Mouse (Mus musculus): Measurements from ENCODE around the gene Med26. TPM values are rescaled to one million over a fixed set of nuclear protein-coding genes. Genes with fewer than 3 reads are reported as not detected.
A peak's percentile ranks its signal among the peaks of the same experiment; 100 is the strongest.

Med26 gene
- polyA plus RNA-seq, 1 experiment from 2014 or later, result 19.9 TPM

- H3K4me3 ChIP-seq, result no peak overlapping the region
- no peak overlapping the region for H3K9ac ChIP-seq (replicated peaks)
- H3K4me1 ChIP-seq, result peaks cover 26% of the 10 kb centered on the region
- 75% methylated on average over 1 of the region's 1 CpGs for WGBS
- H3K27me3 ChIP-seq, result no peaks in the 10 kb centered on the region
- H3K36me3 ChIP-seq, result peaks cover 19% of the 10 kb centered on the region
- no peaks in the 10 kb centered on the region for H3K9me3 ChIP-seq
- H3K4me2 ChIP-seq (replicated peaks), result no peak overlapping the region
- H3K27ac ChIP-seq (replicated peaks), result no peak overlapping the region
- ATAC-seq (replicated peaks), result no peak
Observed at GRCm38 (mm10) chr8:72497911-72498310, 50.2 kb downstream of the Med26 start.

GRCm38 (mm10) chr8:72496217-72496616 lies 51.9 kb downstream of the Med26 start:
- no peaks in the 10 kb centered on the region for H3K9me3 ChIP-seq
- no peak overlapping the region for H3K4me3 ChIP-seq
- no peak overlapping the region for H3K4me2 ChIP-seq (replicated peaks)
- H3K27me3 ChIP-seq, result no peaks in the 10 kb centered on the region
- ATAC-seq (replicated peaks), result no peak
- peaks cover 29% of the 10 kb centered on the region for H3K4me1 ChIP-seq
- H3K36me3 ChIP-seq, result peaks cover 19% of the 10 kb centered on the region
- 93% methylated on average over 19 of the region's 19 CpGs for WGBS
- no peak overlapping the region for H3K27ac ChIP-seq (replicated peaks)
- no peak overlapping the region for H3K9ac ChIP-seq (replicated peaks)

GRCm38 (mm10) chr8:72495411-72496111 lies 52.5 kb downstream of the Med26 start:
- Histone ChIP-seq H3K4me1 (peaks cover 35% of the 10 kb centered on the region), H3K36me3 (peaks cover 19% of the 10 kb centered on the region), H3K27me3 (no peaks in the 10 kb centered on the region), H3K27ac (replicated peaks) (no peak overlapping the region), H3K4me3 (no peak overlapping the region), H3K9ac (replicated peaks) (no peak overlapping the region), H3K9me3 (no peaks in the 10 kb centered on the region), H3K4me2 (replicated peaks) (no peak overlapping the region)
- WGBS, result 90% methylated on average over 23 of the region's 23 CpGs
- ATAC-seq (replicated peaks), result no peak

- peak overlapping the region; percentile 69 for H3K9ac ChIP-seq (replicated peaks)
- H3K4me3 ChIP-seq, result peak overlapping the region; percentile 98
- no peaks in the 10 kb centered on the region for H3K9me3 ChIP-seq
- H3K27ac ChIP-seq (replicated peaks), result peak overlapping the region; percentile 82
- H3K4me1 ChIP-seq, result peaks cover 39% of the 10 kb centered on the region
- no peak for ATAC-seq (replicated peaks)
- peaks cover 23% of the 10 kb centered on the region for H3K36me3 ChIP-seq
- WGBS, result 13% methylated on average over 8 of the region's 8 CpGs
- H3K27me3 ChIP-seq, result no peaks in the 10 kb centered on the region
- peak overlapping the region; percentile 76 for H3K4me2 ChIP-seq (replicated peaks)
Observed at GRCm38 (mm10) chr8:72493381-72493780, 54.7 kb downstream of the Med26 start.

GRCm38 (mm10) chr8:72492622-72493081 lies 55.4 kb downstream of the Med26 start:
- Histone ChIP-seq H3K4me1 (peaks cover 36% of the 10 kb centered on the region), H3K4me2 (replicated peaks) (peak overlapping the region; percentile 76), H3K9me3 (no peaks in the 10 kb centered on the region), H3K9ac (replicated peaks) (peak overlapping the region; percentile 83), H3K27me3 (no peaks in the 10 kb centered on the region), H3K27ac (replicated peaks) (peak overlapping the region; percentile 82), H3K4me3 (peak overlapping the region; percentile 98), H3K36me3 (peaks cover 30% of the 10 kb centered on the region)
- WGBS, result under 1% methylated on average over 53 of the region's 56 CpGs
- peak; percentile 97 for ATAC-seq (replicated peaks)

GRCm38 (mm10) chr8:72491680-72492621 lies 56.1 kb downstream of the Med26 start, which contains the start of gene Slc35e1:
TSS of gene Slc35e1 (minus strand) at chr8:72492614.
- peak within 1 kb of the TSS; percentile 83 for H3K9ac ChIP-seq (replicated peaks)
- peak within 1 kb of the TSS; percentile 98 for H3K4me3 ChIP-seq
- no peaks in the 10 kb centered on the region for H3K9me3 ChIP-seq
- 1% methylated on average over 84 of the region's 98 CpGs for WGBS
- peak within 1 kb of the TSS; percentile 76 for H3K4me2 ChIP-seq (replicated peaks)
- peak; percentile 61 for ATAC-seq (replicated peaks)
- H3K4me1 ChIP-seq, result peaks cover 34% of the 10 kb centered on the region
- peaks cover 31% of the 10 kb centered on the region for H3K36me3 ChIP-seq
- no peaks in the 10 kb centered on the region for H3K27me3 ChIP-seq
- H3K27ac ChIP-seq (replicated peaks), result peak within 1 kb of the TSS; percentile 82

GRCm38 (mm10) chr8:72491017-72491416 lies 57.1 kb downstream of the Med26 start:
- ATAC-seq (replicated peaks), result no peak
- Histone ChIP-seq H3K9me3 (no peaks in the 10 kb centered on the region), H3K4me3 (peak overlapping the region; percentile 98)

GRCm38 (mm10) chr8:72487014-72487413 lies 61.1 kb downstream of the Med26 start:
- Histone ChIP-seq H3K36me3 (peaks cover 40% of the 10 kb centered on the region), H3K4me3 (no peak overlapping the region), H3K4me1 (peaks cover 21% of the 10 kb centered on the region), H3K4me2 (replicated peaks) (no peak overlapping the region), H3K9me3 (no peaks in the 10 kb centered on the region), H3K27ac (replicated peaks) (no peak overlapping the region), H3K9ac (replicated peaks) (no peak overlapping the region), H3K27me3 (no peaks in the 10 kb centered on the region)
- ATAC-seq (replicated peaks), result no peak

More at GRCm38 (mm10) chr8:72491017-72491416, 57.1 kb downstream of the Med26 start:
- WGBS, result 79% methylated on average over 2 of the region's 2 CpGs
- Histone ChIP-seq H3K4me1 (peaks cover 34% of the 10 kb centered on the region), H3K9ac (replicated peaks) (no peak overlapping the region; the same call in 1 of the 2 replicates), H3K27me3 (no peaks in the 10 kb centered on the region), H3K4me2 (replicated peaks) (peak overlapping the region; percentile 68; the same call in 1 of the 2 replicates), H3K27ac (replicated peaks) (no peak overlapping the region), H3K36me3 (peaks cover 25% of the 10 kb centered on the region)

GRCm38 (mm10) chr8:72485456-72486199 lies 62.4 kb downstream of the Med26 start:
- Histone ChIP-seq H3K36me3 (peaks cover 46% of the 10 kb centered on the region), H3K9me3 (no peaks in the 10 kb centered on the region), H3K4me2 (replicated peaks) (no peak overlapping the region), H3K27ac (replicated peaks) (no peak overlapping the region), H3K27me3 (no peaks in the 10 kb centered on the region), H3K4me1 (0 out of 2 replicates have a peak, but pooled peaks cover 7% of the 10 kb centered on the region), H3K4me3 (no peak overlapping the region), H3K9ac (replicated peaks) (no peak overlapping the region)
- ATAC-seq (replicated peaks), result no peak
- 86% methylated on average over 6 of the region's 6 CpGs for WGBS

- Histone ChIP-seq H3K4me2 (replicated peaks) (peak within 1 kb of the TSS; percentile 95), H3K4me3 (peak within 1 kb of the TSS; percentile 91), H3K9ac (replicated peaks) (peak within 1 kb of the TSS; percentile 88), H3K27ac (replicated peaks) (peak within 1 kb of the TSS; percentile 92), H3K9me3 (no peaks in the 10 kb centered on the region), H3K4me1 (peaks cover 23% of the 10 kb centered on the region), H3K27me3 (no peaks in the 10 kb centered on the region), H3K36me3 (peaks cover 25% of the 10 kb centered on the region)
- ATAC-seq (replicated peaks), result peak; percentile 97
- under 1% methylated on average over 80 of the region's 80 CpGs for WGBS
Observed at GRCm38 (mm10) chr8:72474826-72475546, 73.1 kb downstream of the Med26 start, which contains the start of gene Cherp. TSS of gene Cherp (minus strand) at chr8:72475226.

- Histone ChIP-seq H3K4me1 (peaks cover 16% of the 10 kb centered on the region), H3K36me3 (peaks cover 67% of the 10 kb centered on the region), H3K4me2 (replicated peaks) (no peak overlapping the region), H3K27me3 (no peaks in the 10 kb centered on the region), H3K27ac (replicated peaks) (no peak overlapping the region), H3K4me3 (no peak overlapping the region), H3K9ac (replicated peaks) (no peak overlapping the region), H3K9me3 (no peaks in the 10 kb centered on the region)
- 91% methylated on average over 7 of the region's 7 CpGs for WGBS
- ATAC-seq (replicated peaks), result no peak
Observed at GRCm38 (mm10) chr8:72470684-72471083, 77.4 kb downstream of the Med26 start.
